Mouse (Mus musculus) left cerebral cortex, postnatal 10 days (tissue): ENCODE measurements at regions not wholly inside any gene's neighbourhood (a gene's known extent, or its start where the extent isn't known, plus 50 kb on each side); places are given as distances from the start of the nearest gene placed in this dataset.

Experiments used
- DNase-seq, 2 experiments: peaks; one replicate each; pipeline ENCODE4 v3.0.0; 2021 to 2022; ENCODE audit warnings: low spot score in 2 of 2, mixed read lengths in 1 of 2; ENCODE audit errors: extremely low spot score in 1 of 2
- intact Hi-C: fragments of 180-260 bp; cut with DNase I; formaldehyde crosslinking; loops from one replicate; pipeline ENCODE4 v1.15.1; 2025

- intact Hi-C loops, result no loop called here
- no peak for DNase-seq
Measured at GRCm38 (mm10) chr7:88960841-88961240, 443.2 kb downstream of the Tmem135 start.

GRCm38 (mm10) chr7:88960190-88960589, 443.8 kb downstream of the Tmem135 start:
- DNase-seq, result no peak
- intact Hi-C loops, result no loop called here

- intact Hi-C loops, result no loop called here
- DNase-seq, result no peak
Measured at GRCm38 (mm10) chr7:88959332-88960124, 444.5 kb downstream of the Tmem135 start.

GRCm38 (mm10) chr7:88954978-88955377, 449.0 kb downstream of the Tmem135 start:
- DNase-seq, result no peak
- intact Hi-C loops, result no loop called here

- no peak for DNase-seq
- intact Hi-C loops, result no loop called here
Measured at GRCm38 (mm10) chr7:88945338-88945737, 458.7 kb downstream of the Tmem135 start.

GRCm38 (mm10) chr7:88944936-88945335, 459.1 kb downstream of the Tmem135 start:
- intact Hi-C loops, result no loop called here
- no peak for DNase-seq

GRCm38 (mm10) chr7:88941246-88941910, 462.6 kb downstream of the Tmem135 start:
- intact Hi-C loops, result no loop called here
- DNase-seq, result no peak

GRCm38 (mm10) chr7:88940196-88940595, 463.8 kb downstream of the Tmem135 start:
- DNase-seq, result no peak
- intact Hi-C loops, result no loop called here

GRCm38 (mm10) chr7:88928245-88928795, 475.7 kb downstream of the Tmem135 start:
- intact Hi-C loops, result no loop called here
- DNase-seq, result no peak
